Mouse (Mus musculus) hindbrain, embryonic 11.5 days (tissue): ENCODE measurements at regions not wholly inside any gene's neighbourhood (a gene's known extent, or its start where the extent isn't known, plus 50 kb on each side); places are given as distances from the start of the nearest gene placed in this dataset.
A peak's percentile ranks its signal among the peaks of the same experiment; 100 is the strongest.

ENCODE experiments used
- ATAC-seq: fragments of 200-750 bp; cut with Nextera tagmentation; 2 replicates; pipeline ENCODE4 v1.8.0; 2017; ENCODE audit warnings: mild to moderate bottlenecking, moderate TSS enrichment, moderate library complexity; ENCODE audit not compliant: low FRiP score
- DNase-seq: peaks from one replicate; pipeline ENCODE4 v3.0.0-alpha.2; 2015; ENCODE audit warnings: low spot score
- H3K27ac ChIP-seq: fragments of 300-500 bp; sonication (generic); 2 replicates; pipeline ENCODE4 v1.5.1; 2014; ENCODE audit warnings: mild to moderate bottlenecking, low read depth, low read length
- H3K27me3 ChIP-seq: fragments of 300-500 bp; sonication (generic); 2 replicates; pipeline ENCODE4 v1.6.1; 2014; ENCODE audit warnings: mild to moderate bottlenecking, low read length, moderate library complexity, mixed read lengths; ENCODE audit not compliant: control insufficient read depth, insufficient read depth
- H3K36me3 ChIP-seq: fragments of 300-500 bp; sonication (generic); 2 replicates; pipeline ENCODE4 v1.6.1; 2014; ENCODE audit warnings: mild to moderate bottlenecking, low read length, moderate library complexity, mixed read lengths; ENCODE audit not compliant: control insufficient read depth, insufficient read depth
- H3K4me1 ChIP-seq: fragments of 300-500 bp; sonication (generic); replicated peaks from 2 replicates; pipeline ENCODE4 v1.6.1; 2014; ENCODE audit warnings: low read length, mixed read lengths; ENCODE audit not compliant: control insufficient read depth, insufficient read depth
- H3K4me2 ChIP-seq: fragments of 300-500 bp; sonication (generic); replicated peaks from 2 replicates; pipeline ENCODE4 v1.6.1; 2014; ENCODE audit warnings: mild to moderate bottlenecking, low read depth, low read length
- H3K4me3 ChIP-seq: fragments of 300-500 bp; sonication (generic); 2 replicates; pipeline ENCODE4 v1.5.1; 2014; ENCODE audit warnings: low read depth, low read length
- H3K9ac ChIP-seq: fragments of 300-500 bp; sonication (generic); 2 replicates; pipeline ENCODE4 v1.6.1; 2014; ENCODE audit warnings: low read depth, low read length
- H3K9me3 ChIP-seq: fragments of 300-500 bp; sonication (generic); 2 replicates; pipeline ENCODE4 v1.6.1; 2016; ENCODE audit warnings: low read length; ENCODE audit not compliant: control insufficient read depth
- WGBS: fragments of 180-500 bp; shearing (Covaris S2); extraction: QIAGEN DNeasy Blood & Tissue Kit; methylation state at CpG from one replicate; pipeline ENCODE4 v1.1.7; 2014; 5-methylcytosine and 5-hydroxymethylcytosine counted together

DNA sequence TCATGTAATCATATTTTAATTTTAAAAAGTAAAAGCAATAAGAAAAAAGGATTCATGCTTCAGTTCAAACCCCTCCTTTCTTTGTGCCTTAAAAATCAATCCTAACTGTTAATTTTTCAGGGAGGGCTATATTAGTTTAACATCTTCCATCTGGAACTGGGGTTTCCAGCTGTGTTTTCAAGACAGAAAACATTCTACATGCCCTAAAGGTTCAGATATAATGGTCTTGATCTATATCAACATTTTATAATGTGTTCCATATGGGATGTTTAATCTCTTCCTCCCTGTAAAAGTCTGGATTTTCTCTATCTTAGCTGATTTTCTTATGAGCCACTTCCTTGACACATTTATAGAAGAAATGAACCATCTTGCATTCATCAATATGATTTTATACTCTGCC, 205.9 kb upstream of the Grm7 start:
- Histone ChIP-seq H3K27me3 (no peaks in the 10 kb centered on the region), H3K27ac (no peak overlapping the region), H3K4me2 (no peak overlapping the region), H3K9me3 (no peaks in the 10 kb centered on the region), H3K4me3 (no peak overlapping the region), H3K9ac (no peak overlapping the region), H3K4me1 (no peaks in the 10 kb centered on the region), H3K36me3 (no peaks in the 10 kb centered on the region)
- ATAC-seq: no peak
- no peak for DNase-seq

DNA sequence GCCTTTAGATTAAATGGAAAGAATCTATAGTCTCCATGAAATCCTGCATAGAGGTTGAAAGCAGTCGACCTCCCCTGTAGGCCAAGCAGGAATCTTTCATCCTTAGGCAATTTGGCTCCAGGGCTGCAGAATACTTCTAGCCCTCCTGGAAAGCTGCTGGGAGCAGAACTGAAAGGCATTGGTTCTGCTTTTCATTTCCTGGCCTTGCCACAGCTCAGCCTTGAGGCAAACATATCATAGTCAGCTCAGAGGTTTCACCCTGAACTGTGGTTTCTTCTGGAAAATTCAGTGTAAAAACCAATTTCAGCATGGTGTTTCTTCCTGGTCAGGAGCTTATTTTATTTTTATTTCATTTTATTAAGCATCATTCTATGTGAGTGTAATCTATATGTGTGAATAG, 182.0 kb upstream of the Grm7 start:
- H3K4me2 ChIP-seq: no peak overlapping the region
- H3K9ac ChIP-seq: no peak overlapping the region
- DNase-seq (no peak), ATAC-seq (no peak)
- H3K27ac ChIP-seq: no peak overlapping the region
- no peaks in the 10 kb centered on the region for H3K27me3 ChIP-seq
- H3K9me3 ChIP-seq: no peaks in the 10 kb centered on the region
- 38% methylated on average over 1 of the region's 1 CpGs for WGBS
- H3K4me1 ChIP-seq: no peaks in the 10 kb centered on the region
- H3K36me3 ChIP-seq: no peaks in the 10 kb centered on the region
- H3K4me3 ChIP-seq: no peak overlapping the region

DNA sequence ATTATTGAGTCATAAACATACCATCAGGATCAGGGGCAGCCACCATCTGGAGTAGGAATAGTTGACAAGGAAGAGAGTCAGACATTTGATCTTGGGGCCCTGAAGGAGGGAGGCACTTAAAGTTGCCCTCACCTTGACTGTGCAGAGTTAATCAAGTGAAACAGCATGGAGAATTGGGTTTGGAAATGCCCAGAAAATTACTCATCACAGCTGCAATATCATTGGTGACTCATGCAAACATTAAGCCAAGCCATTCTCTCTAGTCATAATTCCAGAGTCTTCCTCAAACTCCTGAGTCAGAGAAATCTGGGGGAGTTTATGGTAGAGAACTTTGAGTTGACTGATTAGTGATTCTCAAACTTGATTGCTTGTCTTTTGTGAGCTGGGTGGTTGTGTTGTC, 177.7 kb upstream of the Grm7 start:
- Histone ChIP-seq H3K4me1 (no peaks in the 10 kb centered on the region), H3K27ac (no peak overlapping the region), H3K36me3 (no peaks in the 10 kb centered on the region), H3K4me2 (no peak overlapping the region), H3K9me3 (no peaks in the 10 kb centered on the region), H3K27me3 (no peaks in the 10 kb centered on the region), H3K4me3 (no peak overlapping the region), H3K9ac (no peak overlapping the region)
- DNase-seq (no peak), ATAC-seq (no peak)

DNA sequence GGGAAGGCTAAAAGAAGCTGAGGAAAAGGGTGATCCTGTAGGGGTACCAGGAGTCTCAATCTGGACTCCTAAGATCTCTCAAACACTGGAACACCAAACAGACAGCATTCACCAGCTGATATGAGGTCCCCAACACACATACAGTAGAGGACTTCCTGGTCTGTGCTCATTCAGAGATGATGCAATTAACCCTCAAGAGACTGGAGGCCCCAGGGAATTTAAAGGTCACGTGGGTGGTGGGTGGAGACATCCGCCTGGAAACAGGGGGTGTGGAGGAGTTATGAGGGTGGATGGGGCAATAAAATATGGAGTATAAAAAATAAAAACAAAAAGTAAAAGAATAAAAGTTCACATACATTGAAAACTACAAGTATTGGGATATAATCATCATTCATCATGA, 139.5 kb upstream of the Grm7 start:
- ATAC-seq (no peak), DNase-seq (no peak)
- Histone ChIP-seq H3K27ac (no peak overlapping the region), H3K9ac (no peak overlapping the region), H3K27me3 (no peaks in the 10 kb centered on the region), H3K4me1 (no peaks in the 10 kb centered on the region), H3K9me3 (no peaks in the 10 kb centered on the region), H3K4me3 (no peak overlapping the region), H3K4me2 (no peak overlapping the region), H3K36me3 (no peaks in the 10 kb centered on the region)
- WGBS: 77% methylated on average over 2 of the region's 2 CpGs

DNA sequence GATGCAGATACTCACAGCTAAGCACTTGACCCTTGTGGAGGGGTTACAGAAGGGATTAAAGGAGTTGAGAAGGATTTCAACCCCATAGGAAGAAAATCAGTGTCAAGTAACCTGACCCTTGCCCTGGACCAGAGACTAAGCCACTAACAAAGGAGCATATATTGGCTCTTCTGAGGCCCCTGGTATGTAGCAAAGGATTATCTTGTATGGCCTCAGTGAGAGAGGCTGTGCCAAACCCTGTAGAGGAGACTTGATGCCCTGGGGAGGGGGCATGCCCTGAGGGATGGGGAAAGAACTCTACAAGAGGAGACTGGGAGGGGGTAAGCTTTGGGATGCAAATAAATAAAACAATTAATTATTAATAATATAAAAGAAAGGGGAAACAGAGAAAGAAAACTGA, 134.9 kb upstream of the Grm7 start:
- Histone ChIP-seq H3K27me3 (no peaks in the 10 kb centered on the region), H3K27ac (no peak overlapping the region), H3K9ac (no peak overlapping the region), H3K4me2 (no peak overlapping the region), H3K9me3 (no peaks in the 10 kb centered on the region), H3K4me1 (no peaks in the 10 kb centered on the region), H3K4me3 (no peak overlapping the region), H3K36me3 (no peaks in the 10 kb centered on the region)
- DNase-seq (peak; percentile 0), ATAC-seq (no peak)

DNA sequence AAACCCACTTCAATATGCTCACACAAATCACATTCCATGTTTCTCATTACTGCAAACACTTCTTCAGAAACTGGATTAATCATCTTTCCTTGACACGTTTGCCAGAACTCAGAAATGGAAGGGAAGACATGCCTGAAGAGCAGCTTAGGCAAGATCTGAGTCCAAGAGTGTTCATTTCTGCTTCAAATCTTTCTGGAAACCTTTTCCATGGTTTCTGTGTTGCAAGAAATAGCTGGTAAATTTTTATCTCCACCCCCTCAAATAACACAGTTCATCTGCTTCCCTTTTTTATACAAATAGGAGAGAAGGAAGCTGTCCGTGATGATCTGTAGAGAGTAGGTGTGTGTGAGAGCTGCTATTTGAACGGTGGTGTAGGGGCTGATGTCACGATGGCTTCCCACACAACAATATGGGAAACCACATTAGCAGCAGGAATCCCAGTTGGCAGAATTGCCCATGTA, 106.6 kb upstream of the Grm7 start:
- no peak overlapping the region for H3K4me3 ChIP-seq
- no peak overlapping the region for H3K27ac ChIP-seq
- DNase-seq: no peak
- no peak for ATAC-seq
- 86% methylated on average over 4 of the region's 4 CpGs for WGBS
- H3K9me3 ChIP-seq: no peaks in the 10 kb centered on the region
- H3K36me3 ChIP-seq: no peaks in the 10 kb centered on the region
- no peak overlapping the region for H3K4me2 ChIP-seq
- no peaks in the 10 kb centered on the region for H3K27me3 ChIP-seq
- H3K4me1 ChIP-seq: no peaks in the 10 kb centered on the region
- no peak overlapping the region for H3K9ac ChIP-seq

DNA sequence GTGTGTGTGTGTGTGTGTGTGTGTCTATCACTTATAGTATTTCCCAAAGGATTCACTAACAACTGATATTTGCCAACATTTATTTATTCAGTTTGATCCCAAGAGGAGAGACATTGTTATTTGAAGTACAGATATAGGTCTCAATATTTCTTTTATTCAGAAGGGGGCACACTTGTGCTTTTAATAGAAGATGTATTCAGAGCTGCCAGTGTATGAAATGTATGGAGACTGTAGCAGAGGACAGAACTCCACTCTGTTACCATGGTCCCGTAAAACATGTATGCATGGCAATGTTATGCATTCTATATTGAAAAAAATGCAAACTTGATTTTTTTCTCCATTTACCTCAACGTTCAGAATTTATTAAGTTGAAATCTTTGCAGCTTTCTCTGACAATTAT, 99.8 kb upstream of the Grm7 start:
- Histone ChIP-seq H3K27me3 (no peaks in the 10 kb centered on the region), H3K4me3 (no peak overlapping the region), H3K9me3 (no peaks in the 10 kb centered on the region), H3K36me3 (no peaks in the 10 kb centered on the region), H3K4me1 (no peaks in the 10 kb centered on the region), H3K27ac (no peak overlapping the region), H3K9ac (no peak overlapping the region), H3K4me2 (no peak overlapping the region)
- 88% methylated on average over 2 of the region's 2 CpGs for WGBS
- DNase-seq (no peak), ATAC-seq (no peak)

GRCm38 (mm10) chr6:110554847-110555246, 90.5 kb upstream of the Grm7 start:
- DNase-seq (no peak), ATAC-seq (no peak)
- H3K27me3 ChIP-seq: no peaks in the 10 kb centered on the region
- H3K27ac ChIP-seq: no peak overlapping the region
- 83% methylated on average over 3 of the region's 3 CpGs for WGBS
- H3K9me3 ChIP-seq: no peaks in the 10 kb centered on the region
- no peak overlapping the region for H3K4me2 ChIP-seq
- no peaks in the 10 kb centered on the region for H3K36me3 ChIP-seq
- no peak overlapping the region for H3K9ac ChIP-seq
- H3K4me3 ChIP-seq: no peak overlapping the region
- no peaks in the 10 kb centered on the region for H3K4me1 ChIP-seq

DNA sequence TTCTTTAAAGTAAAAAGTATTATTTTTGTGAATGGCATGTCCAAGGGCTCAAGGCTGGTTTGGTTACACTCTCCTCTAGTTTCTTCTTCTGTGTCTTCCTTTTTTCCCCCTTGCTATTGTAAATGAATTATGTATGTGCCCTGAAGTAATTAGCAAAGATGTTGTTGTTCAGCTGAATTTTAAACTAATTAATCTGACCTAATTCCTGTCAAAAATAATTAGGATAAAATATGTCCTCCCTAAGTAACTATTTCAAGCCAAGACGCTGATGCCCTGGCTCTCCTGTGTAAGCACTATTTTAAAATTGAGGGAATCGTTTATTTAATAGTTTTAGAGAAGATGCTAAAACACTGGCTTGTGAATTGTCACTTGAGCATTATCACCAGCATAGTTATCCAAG, 85.7 kb upstream of the Grm7 start:
- Histone ChIP-seq H3K4me2 (no peak overlapping the region), H3K27me3 (no peaks in the 10 kb centered on the region), H3K36me3 (no peaks in the 10 kb centered on the region), H3K4me3 (no peak overlapping the region), H3K9ac (no peak overlapping the region), H3K4me1 (no peaks in the 10 kb centered on the region), H3K27ac (no peak overlapping the region), H3K9me3 (no peaks in the 10 kb centered on the region)
- DNase-seq: no peak
- no peak for ATAC-seq
- WGBS: 74% methylated on average over 2 of the region's 2 CpGs
